Mouse (Mus musculus) C2C12 (cell line): ENCODE measurements around the gene Rptor. TPM values are rescaled to one million over a fixed set of nuclear protein-coding genes. Genes with fewer than 3 reads are reported as not detected.

Experiments
- H3K27me3 ChIP-seq: one replicate; pipeline ENCODE4 v1.6.1; 2011; ENCODE audit not compliant: control insufficient read depth, insufficient read depth, insufficient read length
- H3K36me3 ChIP-seq: one replicate; pipeline ENCODE4 v1.6.1; 2011; ENCODE audit not compliant: control insufficient read depth, insufficient read depth
- H3K4me3 ChIP-seq: one replicate; pipeline ENCODE4 v1.5.1; 2011; ENCODE audit warnings: mild to moderate bottlenecking, control low read depth; ENCODE audit not compliant: poor library complexity, insufficient read depth, severe bottlenecking
- H3K79me2 ChIP-seq: one replicate; pipeline ENCODE4 v1.6.1; 2011; ENCODE audit not compliant: control insufficient read depth, insufficient read depth
- H3K79me3 ChIP-seq: one replicate; pipeline ENCODE4 v1.6.1; 2011; ENCODE audit warnings: low read depth, control low read depth
- H3ac ChIP-seq: one replicate; pipeline ENCODE3; 2011; ENCODE audit warnings: low read depth; ENCODE audit not compliant: control insufficient read depth, insufficient read length
- CEBPB ChIP-seq: IDR thresholded peaks from one replicate; pipeline ENCODE4 v1.6.1; 2011; ENCODE audit warnings: low read depth, mild to moderate bottlenecking, control low read depth, moderate library complexity
- CTCF ChIP-seq: IDR thresholded peaks from one replicate; pipeline ENCODE4 v1.5.1; 2011; ENCODE audit not compliant: control insufficient read depth, insufficient read depth, insufficient read length
- FOSL1 ChIP-seq: IDR thresholded peaks from one replicate; pipeline ENCODE4 v1.8.0; 2011; ENCODE audit warnings: mild to moderate bottlenecking, low read length; ENCODE audit not compliant: poor library complexity, insufficient read depth, severe bottlenecking
- MAX ChIP-seq: IDR thresholded peaks from one replicate; pipeline ENCODE4 v1.6.1; 2011; ENCODE audit warnings: mild to moderate bottlenecking, control low read depth
- MYOD1 ChIP-seq: IDR thresholded peaks from one replicate; pipeline ENCODE4 v1.6.1; 2011; ENCODE audit warnings: low read depth; ENCODE audit not compliant: control insufficient read depth, insufficient read length
- MYOG ChIP-seq: IDR thresholded peaks from one replicate; pipeline ENCODE4 v1.6.1; 2011; ENCODE audit not compliant: control insufficient read depth, insufficient read length; ENCODE audit errors: extremely low read depth
- USF1 ChIP-seq: IDR thresholded peaks from one replicate; pipeline ENCODE4 v1.6.1; 2011; ENCODE audit warnings: low read depth, mild to moderate bottlenecking, control low read depth, moderate library complexity
- polyA plus RNA-seq: library from polyadenylated mRNA; unstranded; fragments of >200 nt; fragmentation: generic; extraction: Trizol; gene quantifications from one replicate; pipeline ENCODE4 v1.2.1, GENCODE M21; 2012; ENCODE audit warnings: missing spikeins

Gene Rptor
- polyA plus RNA-seq, 1 experiment: 34.8 TPM

GRCm38 (mm10) chr11:119692196-119692910 lies 89.6 kb downstream of the Rptor start:
- no peak overlapping the region for H3ac ChIP-seq
- H3K27me3 ChIP-seq: no peaks in the 10 kb centered on the region
- H3K4me3 ChIP-seq: no peak overlapping the region
- peaks cover 80% of the 10 kb centered on the region for H3K79me3 ChIP-seq
- H3K79me2 ChIP-seq: peaks cover 100% of the 10 kb centered on the region
- TF ChIP-seq CEBPB: no peak
- no peak for TF ChIP-seq MYOD1
- TF ChIP-seq CTCF: no peak
- no peak for TF ChIP-seq MYOG
- TF ChIP-seq MAX: no peak
- TF ChIP-seq FOSL1: no peak
- H3K36me3 ChIP-seq: peaks cover 4% of the 10 kb centered on the region

GRCm38 (mm10) chr11:119692911-119693261 lies 90.2 kb downstream of the Rptor start:
- no peak overlapping the region for H3ac ChIP-seq
- no peak overlapping the region for H3K4me3 ChIP-seq
- H3K79me3 ChIP-seq: peaks cover 79% of the 10 kb centered on the region
- H3K27me3 ChIP-seq: no peaks in the 10 kb centered on the region
- TF ChIP-seq MYOD1: no peak
- no peak for TF ChIP-seq CEBPB
- no peak for TF ChIP-seq MAX
- TF ChIP-seq USF1: no peak
- TF ChIP-seq CTCF: no peak
- TF ChIP-seq MYOG: no peak
- TF ChIP-seq FOSL1: no peak
- H3K36me3 ChIP-seq: no peaks in the 10 kb centered on the region
- peaks cover 100% of the 10 kb centered on the region for H3K79me2 ChIP-seq

GRCm38 (mm10) chr11:119694146-119694860 lies 91.6 kb downstream of the Rptor start:
- Histone ChIP-seq H3K4me3 (no peak overlapping the region), H3ac (no peak overlapping the region), H3K79me3 (peaks cover 73% of the 10 kb centered on the region), H3K79me2 (peaks cover 96% of the 10 kb centered on the region), H3K27me3 (no peaks in the 10 kb centered on the region), H3K36me3 (no peaks in the 10 kb centered on the region)
- TF ChIP-seq MYOD1 (no peak), CTCF (no peak), CEBPB (no peak), USF1 (no peak), FOSL1 (no peak), MAX (no peak), MYOG (no peak)

DNA sequence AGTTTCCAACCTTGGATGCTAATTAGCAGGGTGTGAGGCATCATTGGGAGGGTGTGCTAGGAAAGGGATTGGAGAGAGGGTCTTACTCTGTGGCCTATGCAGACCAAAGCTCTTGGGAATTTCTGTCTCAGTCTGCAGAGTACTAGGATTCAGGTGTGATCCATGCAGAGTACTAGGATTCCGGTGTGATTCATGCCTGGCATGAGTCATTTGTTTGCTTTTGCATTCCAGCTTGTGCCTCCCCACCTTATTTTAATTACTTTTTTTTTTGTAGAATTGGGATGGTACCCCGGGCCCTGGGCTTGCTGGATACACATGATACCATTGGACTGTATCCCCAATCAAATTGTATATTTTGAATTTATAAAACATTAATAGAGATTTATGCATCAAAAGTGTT lies 93.7 kb downstream of the Rptor start:
- H3K79me2 ChIP-seq: peaks cover 75% of the 10 kb centered on the region
- TF ChIP-seq FOSL1 (peak; percentile 73), CEBPB (no peak)
- peaks cover 56% of the 10 kb centered on the region for H3K79me3 ChIP-seq
- no peaks in the 10 kb centered on the region for H3K36me3 ChIP-seq
- H3ac ChIP-seq: no peak overlapping the region
- no peaks in the 10 kb centered on the region for H3K27me3 ChIP-seq
- H3K4me3 ChIP-seq: no peak overlapping the region

DNA sequence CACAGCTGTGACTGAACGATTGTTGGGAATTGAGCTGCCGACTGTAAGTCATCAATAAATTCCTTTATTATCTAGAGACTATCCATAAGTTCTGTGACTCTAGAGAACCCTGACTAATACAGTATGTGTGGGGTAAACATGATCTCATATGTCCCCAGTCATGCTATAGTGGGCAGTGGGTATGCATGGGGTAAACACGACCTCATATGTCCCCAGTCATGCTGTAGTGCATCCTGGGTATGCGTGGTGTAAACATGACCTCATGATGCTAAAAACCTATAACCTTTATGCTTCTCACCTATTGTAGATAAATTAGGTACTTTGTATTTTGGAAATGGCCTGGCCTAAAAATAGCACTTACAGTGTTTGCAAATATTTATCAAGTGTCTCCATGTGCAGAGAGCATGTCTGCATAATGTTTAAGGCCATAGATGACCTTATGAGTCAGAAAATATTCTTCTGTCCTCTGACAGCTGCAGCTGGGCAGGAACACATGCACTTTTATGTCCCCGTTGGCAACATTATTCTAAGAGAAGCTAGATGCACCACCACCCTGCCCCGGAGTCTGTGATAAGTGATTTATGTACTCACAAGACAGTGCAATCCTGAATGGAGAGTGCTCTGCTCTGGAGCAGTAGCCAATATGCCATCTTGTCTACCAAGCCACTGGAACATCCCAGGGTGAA lies 102.8 kb downstream of the Rptor start:
- Histone ChIP-seq H3K4me3 (no peak overlapping the region), H3ac (no peak overlapping the region), H3K79me2 (peaks cover 54% of the 10 kb centered on the region), H3K36me3 (no peaks in the 10 kb centered on the region), H3K27me3 (no peaks in the 10 kb centered on the region), H3K79me3 (peaks cover 39% of the 10 kb centered on the region)
- TF ChIP-seq USF1 (no peak), CEBPB (no peak), CTCF (no peak), FOSL1 (no peak), MYOG (no peak), MYOD1 (peak; percentile 67), MAX (no peak)

DNA sequence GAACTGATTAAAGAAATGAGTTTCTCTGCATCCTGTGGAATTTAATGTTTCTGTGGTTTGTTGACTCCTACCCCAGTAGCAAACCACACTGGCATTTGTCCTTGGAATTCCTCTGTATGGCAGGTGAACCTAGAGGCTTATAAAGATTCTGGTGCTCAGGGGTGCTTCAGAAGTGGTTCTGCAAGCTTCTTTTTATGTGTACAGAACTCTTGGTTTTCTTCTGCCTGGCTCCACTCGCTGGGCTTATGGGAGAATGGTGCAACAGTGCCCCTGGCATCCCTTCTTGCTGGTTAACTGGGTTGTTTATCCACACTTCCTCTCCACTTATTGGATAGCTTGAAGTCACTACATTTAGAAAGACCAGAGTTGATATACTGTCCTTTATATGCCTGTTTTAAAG lies 104.6 kb downstream of the Rptor start:
- no peaks in the 10 kb centered on the region for H3K36me3 ChIP-seq
- H3K79me3 ChIP-seq: peaks cover 52% of the 10 kb centered on the region
- TF ChIP-seq CEBPB (no peak), CTCF (no peak), MYOG (no peak), MAX (no peak), USF1 (no peak), FOSL1 (no peak)
- no peak overlapping the region for H3ac ChIP-seq
- peaks cover 71% of the 10 kb centered on the region for H3K79me2 ChIP-seq
- no peak overlapping the region for H3K4me3 ChIP-seq
- H3K27me3 ChIP-seq: no peaks in the 10 kb centered on the region
